ENCODE assay signal across 17 mouse cellular contexts in the genomic region with DNA sequence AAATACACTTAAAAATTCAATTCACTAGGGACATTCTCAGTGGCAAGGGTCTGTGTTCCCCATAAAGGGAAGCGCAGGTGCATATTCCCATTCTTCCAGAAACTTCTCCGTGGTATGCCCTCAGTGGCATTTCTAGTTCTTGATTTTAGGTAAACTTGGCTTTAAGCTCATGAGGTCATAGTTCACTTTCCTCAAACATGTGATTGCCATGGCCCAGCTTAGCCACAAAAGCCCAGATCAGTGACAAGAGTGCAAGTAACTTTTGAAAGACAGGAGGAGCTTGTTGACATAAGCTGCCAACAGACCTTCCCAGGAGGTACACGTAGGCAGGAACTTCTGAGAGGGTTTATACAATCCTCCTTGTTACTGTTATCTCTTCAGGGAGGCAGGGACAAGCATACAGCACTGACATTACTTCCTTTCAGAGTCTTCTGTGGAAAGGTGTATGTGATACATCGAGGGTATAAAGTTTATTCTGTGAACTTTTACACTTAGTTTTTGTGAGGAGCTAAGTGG. TPM values are rescaled to one million over a fixed set of nuclear protein-coding genes. Genes with fewer than 3 reads are reported as not detected.
"Had no signal": no experiment of that assay in that cellular context is flagged by ENCODE, and none has a peak within 500 bp of the region (broad histone marks: within the 10 kb centered on the region; RNA-seq: fewer than 3 reads in every experiment).

No protein-coding gene starts in this region.

- H3K27me3 ChIP-seq: kidney, embryonic 15.5 days; limb, embryonic 12.5 days; limb, embryonic 15.5 days; liver, embryonic 13.5 days; midbrain, embryonic 12.5 days; midbrain, embryonic 15.5 days; neural tube, embryonic 13.5 days had no signal

- DNase-seq: kidney, adult 2 months; kidney, postnatal 10 days; kidney, postnatal 36 days; left cerebral cortex, postnatal 4 days; liver, embryonic 13.5 days; lung, adult 2 months; lung, postnatal 14 days; thymus, adult 2 months; thymus, postnatal 14 days; thymus, postnatal 4 days had no signal

- H3K4me2 ChIP-seq: kidney, embryonic 15.5 days; limb, embryonic 12.5 days; limb, embryonic 15.5 days; liver, embryonic 13.5 days; midbrain, embryonic 12.5 days; midbrain, embryonic 15.5 days; neural tube, embryonic 13.5 days had no signal

- H3K9me3 ChIP-seq: kidney, embryonic 15.5 days; limb, embryonic 12.5 days; limb, embryonic 15.5 days; liver, embryonic 13.5 days; midbrain, embryonic 12.5 days; midbrain, embryonic 15.5 days; neural tube, embryonic 13.5 days had no signal

- ATAC-seq: midbrain, embryonic 15.5 days had no signal

- H3K9ac ChIP-seq: kidney, embryonic 15.5 days; limb, embryonic 12.5 days; limb, embryonic 15.5 days; liver, embryonic 13.5 days; midbrain, embryonic 12.5 days; midbrain, embryonic 15.5 days; neural tube, embryonic 13.5 days had no signal

- H3K27ac ChIP-seq: kidney, embryonic 15.5 days; limb, embryonic 12.5 days; limb, embryonic 15.5 days; liver, embryonic 13.5 days; macrophage; midbrain, embryonic 12.5 days; midbrain, embryonic 15.5 days; neural tube, embryonic 13.5 days had no signal

- H3K36me3 ChIP-seq: kidney, embryonic 15.5 days; limb, embryonic 12.5 days; limb, embryonic 15.5 days; liver, embryonic 13.5 days; midbrain, embryonic 12.5 days; midbrain, embryonic 15.5 days; neural tube, embryonic 13.5 days had no signal

- H3K4me1 ChIP-seq: kidney, embryonic 15.5 days; limb, embryonic 12.5 days; limb, embryonic 15.5 days; liver, embryonic 13.5 days; midbrain, embryonic 12.5 days; midbrain, embryonic 15.5 days; neural tube, embryonic 13.5 days had no signal

- H3K4me3 ChIP-seq: kidney, embryonic 15.5 days; limb, embryonic 12.5 days; limb, embryonic 15.5 days; liver, embryonic 13.5 days; midbrain, embryonic 12.5 days; midbrain, embryonic 15.5 days; neural tube, embryonic 13.5 days had no signal

RNA-seq across cellular contexts. Expression of a gene that starts 22.2 kb away (rescaled TPM):
- polyA plus RNA-seq: macrophage had no signal
